26 mouse cellular contexts compared by ENCODE assay signal in the genomic region with DNA sequence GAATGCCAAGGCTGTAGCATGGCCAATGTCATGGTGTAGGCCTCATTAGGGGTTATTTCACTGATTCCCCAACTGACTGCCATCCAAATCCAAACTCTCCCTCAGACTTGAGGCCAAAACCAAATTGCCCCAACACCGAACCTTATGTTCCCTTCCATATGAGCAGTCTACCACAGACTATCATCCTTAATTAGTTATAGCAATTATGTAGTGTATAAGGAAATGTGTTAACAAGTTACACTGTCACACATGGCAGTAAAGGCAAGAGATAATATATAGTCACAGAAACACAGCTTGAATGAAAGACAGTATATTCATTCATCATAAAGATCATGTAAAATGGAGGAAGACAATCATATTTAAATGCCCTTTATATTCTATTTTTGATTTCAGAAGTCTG.
"Had no signal": no experiment of that assay in that cellular context is flagged by ENCODE, and none has a peak within 500 bp of the region (broad histone marks: within the 10 kb centered on the region; RNA-seq: fewer than 3 reads in every experiment).

No protein-coding gene starts in this region.

- H3K27me3 ChIP-seq: hindbrain, embryonic 12.5 days; intestine, embryonic 15.5 days; limb, embryonic 12.5 days; liver, embryonic 12.5 days had no signal

- ATAC-seq: hindbrain, embryonic 16.5 days; inflammation-experienced regulatory T-cells, adult 6 months; intestine, embryonic 15.5 days; intestine, postnatal 0 days; liver, embryonic 12.5 days had no signal

- H3K4me2 ChIP-seq: heart, embryonic 11.5 days; hindbrain, embryonic 12.5 days; hindbrain, embryonic 14.5 days; intestine, embryonic 15.5 days; limb, embryonic 12.5 days; liver, embryonic 12.5 days had no signal

- H3K27ac ChIP-seq: gastrocnemius, adult 2 months; heart, adult 2 months; hindbrain, embryonic 10.5 days; hindbrain, embryonic 12.5 days; hindbrain, embryonic 14.5 days; intestine, embryonic 15.5 days; layer of hippocampus, adult 2 months; left cerebral cortex, adult 2 months; limb, embryonic 10.5 days; limb, embryonic 12.5 days; liver, embryonic 12.5 days; liver, embryonic 14.5 days had no signal

- H3K9me3 ChIP-seq: hindbrain, embryonic 10.5 days; hindbrain, embryonic 12.5 days; intestine, embryonic 15.5 days; limb, embryonic 10.5 days; limb, embryonic 12.5 days; liver, embryonic 12.5 days had no signal

- H3K36me3 ChIP-seq: hindbrain, embryonic 10.5 days; hindbrain, embryonic 12.5 days; intestine, embryonic 15.5 days; limb, embryonic 10.5 days; limb, embryonic 12.5 days; liver, embryonic 12.5 days had no signal

- H3K4me1 ChIP-seq: hindbrain, embryonic 10.5 days; hindbrain, embryonic 12.5 days; intestine, embryonic 15.5 days; limb, embryonic 10.5 days; limb, embryonic 12.5 days; liver, embryonic 12.5 days had no signal

- DNase-seq: gastrocnemius, adult 2 months; gastrocnemius, postnatal 10 days; gastrocnemius, postnatal 25 days; heart, adult 2 months; heart, postnatal 10 days; heart, postnatal 4 days; kidney, adult 18-20 months; kidney, adult 8-10 months; kidney, postnatal 10 days; kidney, postnatal 25 days; kidney, postnatal 4 days; liver had no signal

- H3K4me3 ChIP-seq: gastrocnemius, adult 2 months; heart, adult 2 months; hindbrain, embryonic 10.5 days; hindbrain, embryonic 12.5 days; intestine, embryonic 15.5 days; layer of hippocampus, adult 2 months; left cerebral cortex, adult 2 months; limb, embryonic 10.5 days; limb, embryonic 12.5 days; liver, embryonic 12.5 days had no signal

- H3K9ac ChIP-seq: hindbrain, embryonic 12.5 days; hindbrain, embryonic 14.5 days; intestine, embryonic 15.5 days; limb, embryonic 12.5 days; liver, embryonic 12.5 days; liver, embryonic 14.5 days had no signal
